Mouse (Mus musculus): ENCODE results near the gene Ubap2l. TPM values are rescaled to one million over a fixed set of nuclear protein-coding genes. Genes with fewer than 3 reads are reported as not detected.

The Ubap2l gene
- polyA plus RNA-seq, 1 experiment from 2014 or later: 220 TPM

DNA sequence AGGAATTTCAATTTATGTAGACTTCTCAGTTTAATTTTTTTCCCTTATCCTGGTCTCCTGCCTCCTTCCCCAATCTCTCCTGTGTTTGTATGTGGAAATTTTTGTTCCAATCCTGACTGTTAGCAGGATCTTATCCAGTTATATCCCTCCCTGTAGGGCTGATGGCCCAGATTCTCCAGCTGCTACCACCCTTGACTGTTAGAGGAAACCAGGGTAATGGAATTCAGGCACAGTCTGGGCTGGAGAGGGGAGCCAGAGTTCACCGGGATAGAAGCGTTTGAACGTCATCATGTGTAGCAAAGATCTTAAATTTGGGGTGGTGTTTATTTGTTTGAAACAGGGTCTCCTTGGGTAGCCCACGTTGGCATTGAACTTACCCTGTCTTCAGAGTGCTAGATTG is 32.4 kb upstream of the Ubap2l start:
- 73% methylated on average over 4 of the region's 4 CpGs for WGBS
- H3K4me2 ChIP-seq: no peak overlapping the region
- H3K4me1 ChIP-seq (replicated peaks; ENCODE audit: control insufficient read depth, insufficient read depth, low read length): peaks cover 53% of the 10 kb centered on the region
- no peaks in the 10 kb centered on the region for H3K9me3 ChIP-seq (ENCODE audit: control insufficient read depth, low read length)
- H3K27me3 ChIP-seq (replicated peaks; ENCODE audit: control insufficient read depth, insufficient read depth, low read length): no peaks in the 10 kb centered on the region
- H3K36me3 ChIP-seq (ENCODE audit: control insufficient read depth, insufficient read depth, low read length): peaks cover 30% of the 10 kb centered on the region
- ATAC-seq (replicated peaks; ENCODE audit: low FRiP score) (no peak), DNase-seq (ENCODE audit: low spot score) (no peak)
- no peak overlapping the region for H3K4me3 ChIP-seq (ENCODE audit: low read depth, low read length)
- H3K27ac ChIP-seq (ENCODE audit: low read depth, low read length): no peak overlapping the region
- H3K9ac ChIP-seq (ENCODE audit: low read depth, low read length): no peak overlapping the region

DNA sequence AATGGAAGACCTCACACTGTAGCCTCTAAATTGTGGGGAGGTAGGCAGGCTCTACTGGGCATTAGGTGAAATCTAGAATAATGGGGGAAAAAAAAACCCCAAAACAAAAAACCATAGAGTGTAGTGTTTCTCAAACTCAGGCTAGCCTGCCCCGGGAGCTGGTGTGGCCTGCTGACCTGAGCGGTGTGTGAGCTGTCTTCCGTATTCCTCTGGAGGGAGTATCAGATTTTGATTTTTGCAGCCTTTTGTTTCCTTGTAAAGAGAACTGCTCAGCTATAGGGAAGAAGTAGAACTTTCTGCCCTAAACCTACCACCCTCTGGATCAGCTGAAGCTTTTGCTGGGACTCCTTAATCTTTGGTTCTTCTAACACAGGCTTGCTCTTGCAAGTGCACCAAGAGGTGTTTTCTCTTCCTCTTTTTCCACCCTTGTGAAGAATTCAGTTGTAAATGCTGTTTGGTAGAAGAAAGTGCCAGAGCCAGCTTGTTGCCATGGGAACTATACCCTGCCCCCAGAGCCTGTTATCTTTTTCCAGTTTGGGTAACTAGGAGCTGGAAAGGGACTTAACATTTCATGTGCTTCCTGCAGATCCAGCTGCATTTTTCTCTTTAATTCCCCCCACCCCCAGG is 31.4 kb upstream of the Ubap2l start:
- peak overlapping the region; percentile 66 for H3K4me2 ChIP-seq
- H3K27ac ChIP-seq (ENCODE audit: low read depth, low read length): peak overlapping the region; percentile 77
- no peaks in the 10 kb centered on the region for H3K9me3 ChIP-seq (ENCODE audit: control insufficient read depth, low read length)
- no peaks in the 10 kb centered on the region for H3K27me3 ChIP-seq (replicated peaks; ENCODE audit: control insufficient read depth, insufficient read depth, low read length)
- peaks cover 53% of the 10 kb centered on the region for H3K4me1 ChIP-seq (replicated peaks; ENCODE audit: control insufficient read depth, insufficient read depth, low read length)
- ATAC-seq (replicated peaks; ENCODE audit: low FRiP score) (no peak), DNase-seq (ENCODE audit: low spot score) (no peak)
- H3K36me3 ChIP-seq (ENCODE audit: control insufficient read depth, insufficient read depth, low read length): peaks cover 23% of the 10 kb centered on the region
- WGBS: 45% methylated on average over 3 of the region's 3 CpGs
- peak overlapping the region; percentile 74; the same call in 1 of the 2 replicates for H3K4me3 ChIP-seq (ENCODE audit: low read depth, low read length)
- H3K9ac ChIP-seq (ENCODE audit: low read depth, low read length): 0 out of 2 replicates have a peak overlapping the region, but pooled peaks have one; percentile 28

DNA sequence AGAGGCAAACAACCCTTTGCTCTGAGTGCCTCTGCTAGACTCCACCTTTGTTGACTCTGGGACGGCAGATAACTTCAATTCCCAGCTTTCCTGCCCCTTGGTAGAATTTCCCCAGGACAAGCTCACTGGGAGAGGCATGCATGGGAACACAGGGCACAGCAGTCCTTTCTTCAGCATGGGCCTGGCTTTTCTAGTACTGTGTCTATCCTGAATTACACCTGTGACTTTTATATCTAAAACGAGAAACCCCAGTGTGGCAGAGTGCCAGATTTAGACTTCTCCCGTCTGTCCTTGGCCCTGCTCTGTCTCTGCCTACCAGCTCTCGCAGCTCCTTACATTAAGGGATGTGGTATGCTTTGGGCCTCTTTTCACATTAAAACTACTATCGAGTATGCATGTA is 30.6 kb upstream of the Ubap2l start:
- H3K36me3 ChIP-seq (ENCODE audit: control insufficient read depth, insufficient read depth, low read length): peaks cover 15% of the 10 kb centered on the region; the same call in 1 of the 2 replicates
- H3K9me3 ChIP-seq (ENCODE audit: control insufficient read depth, low read length): no peaks in the 10 kb centered on the region
- WGBS: 55% methylated on average over 5 of the region's 5 CpGs
- no peaks in the 10 kb centered on the region for H3K27me3 ChIP-seq (replicated peaks; ENCODE audit: control insufficient read depth, insufficient read depth, low read length)
- H3K4me2 ChIP-seq: peak overlapping the region; percentile 66
- peak overlapping the region; percentile 77 for H3K27ac ChIP-seq (ENCODE audit: low read depth, low read length)
- H3K4me3 ChIP-seq (ENCODE audit: low read depth, low read length): peak overlapping the region; percentile 74
- H3K4me1 ChIP-seq (replicated peaks; ENCODE audit: control insufficient read depth, insufficient read depth, low read length): peaks cover 53% of the 10 kb centered on the region
- ATAC-seq (replicated peaks; ENCODE audit: low FRiP score): no peak
- peak overlapping the region; percentile 28; the same call in 1 of the 2 replicates for H3K9ac ChIP-seq (ENCODE audit: low read depth, low read length)
- no peak for DNase-seq (ENCODE audit: low spot score)

DNA sequence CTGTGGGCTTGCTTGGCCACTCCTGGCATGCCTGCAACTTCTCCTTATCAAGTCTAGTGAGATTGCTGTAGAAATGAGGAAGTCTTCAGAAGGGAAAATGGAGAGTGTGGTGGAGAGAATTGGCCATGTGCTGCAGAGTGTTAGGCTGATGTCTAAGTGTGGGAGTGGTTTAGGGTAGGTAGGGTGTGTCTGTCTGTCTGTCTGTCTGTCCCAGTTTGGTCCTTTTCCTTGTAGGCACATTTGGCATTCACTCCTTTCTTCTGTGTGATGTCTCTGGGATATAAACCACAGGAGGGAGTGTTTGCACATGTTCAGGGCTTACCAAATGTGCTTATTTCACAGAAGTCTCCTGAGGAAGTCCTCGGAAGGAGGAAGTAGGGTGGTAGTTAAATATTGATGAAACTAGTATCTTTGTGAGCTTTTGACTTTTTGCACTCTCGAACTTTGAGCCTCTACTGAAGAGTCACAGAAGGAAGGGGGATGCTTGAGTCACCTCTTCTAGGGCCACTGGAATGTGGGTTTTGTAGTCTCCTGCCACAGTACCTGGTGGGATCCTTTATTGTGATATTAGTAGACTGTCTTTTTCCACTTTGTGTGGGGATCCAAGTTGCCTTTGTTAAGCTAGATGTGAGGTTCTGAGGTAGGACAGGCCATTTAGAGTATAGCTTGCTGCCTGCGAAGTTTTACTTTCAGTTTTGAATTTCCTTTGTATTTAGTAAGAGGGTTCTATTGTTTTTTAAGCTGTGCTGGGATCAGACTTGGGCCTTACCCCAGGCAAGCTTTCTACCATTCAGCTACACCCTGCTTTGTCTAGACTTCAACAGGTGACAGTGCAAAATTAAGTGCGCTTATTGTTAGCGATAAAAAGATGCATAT is 29.2 kb upstream of the Ubap2l start:
- no peak for DNase-seq (ENCODE audit: low spot score)
- H3K4me2 ChIP-seq: peak overlapping the region; percentile 66
- H3K27ac ChIP-seq (ENCODE audit: low read depth, low read length): peak overlapping the region; percentile 77
- peaks cover 4% of the 10 kb centered on the region; the same call in 1 of the 2 replicates for H3K36me3 ChIP-seq (ENCODE audit: control insufficient read depth, insufficient read depth, low read length)
- peak overlapping the region; percentile 61 for H3K9ac ChIP-seq (ENCODE audit: low read depth, low read length)
- H3K9me3 ChIP-seq (ENCODE audit: control insufficient read depth, low read length): no peaks in the 10 kb centered on the region
- WGBS: 49% methylated on average over 5 of the region's 5 CpGs
- H3K4me1 ChIP-seq (replicated peaks; ENCODE audit: control insufficient read depth, insufficient read depth, low read length): peaks cover 53% of the 10 kb centered on the region
- H3K4me3 ChIP-seq (ENCODE audit: low read depth, low read length): peak overlapping the region; percentile 74
- no peaks in the 10 kb centered on the region for H3K27me3 ChIP-seq (replicated peaks; ENCODE audit: control insufficient read depth, insufficient read depth, low read length)
- ATAC-seq (replicated peaks; ENCODE audit: low FRiP score): no peak

DNA sequence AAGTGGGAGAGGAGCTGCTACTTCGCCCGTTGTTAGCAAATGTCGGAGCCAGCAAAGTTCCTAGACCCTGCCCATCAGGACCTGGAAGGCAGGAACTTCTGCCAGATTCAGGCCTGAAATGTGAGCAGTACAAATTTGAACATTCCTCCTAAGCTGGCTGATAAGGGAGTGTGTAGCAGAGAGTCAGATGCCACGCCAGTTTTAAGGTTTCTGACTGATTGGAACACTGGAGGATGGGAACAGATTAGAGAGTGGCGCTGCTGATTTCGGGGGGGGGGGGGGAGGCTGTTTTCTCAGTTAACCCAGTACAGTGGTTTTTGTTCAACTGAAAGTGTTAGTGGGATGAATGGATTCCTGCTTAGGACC is 28.1 kb upstream of the Ubap2l start:
- H3K9me3 ChIP-seq (ENCODE audit: control insufficient read depth, low read length): no peaks in the 10 kb centered on the region
- DNase-seq (ENCODE audit: low spot score) (no peak), ATAC-seq (replicated peaks; ENCODE audit: low FRiP score) (no peak; the same call in 1 of the 2 replicates)
- H3K27me3 ChIP-seq (replicated peaks; ENCODE audit: control insufficient read depth, insufficient read depth, low read length): no peaks in the 10 kb centered on the region
- peak overlapping the region; percentile 66 for H3K4me2 ChIP-seq
- H3K36me3 ChIP-seq (ENCODE audit: control insufficient read depth, insufficient read depth, low read length): no peaks in the 10 kb centered on the region
- 1% methylated on average over 6 of the region's 6 CpGs for WGBS
- peak overlapping the region; percentile 69 for H3K9ac ChIP-seq (ENCODE audit: low read depth, low read length)
- peak overlapping the region; percentile 95 for H3K27ac ChIP-seq (ENCODE audit: low read depth, low read length)
- peaks cover 46% of the 10 kb centered on the region for H3K4me1 ChIP-seq (replicated peaks; ENCODE audit: control insufficient read depth, insufficient read depth, low read length)
- H3K4me3 ChIP-seq (ENCODE audit: low read depth, low read length): peak overlapping the region; percentile 74

DNA sequence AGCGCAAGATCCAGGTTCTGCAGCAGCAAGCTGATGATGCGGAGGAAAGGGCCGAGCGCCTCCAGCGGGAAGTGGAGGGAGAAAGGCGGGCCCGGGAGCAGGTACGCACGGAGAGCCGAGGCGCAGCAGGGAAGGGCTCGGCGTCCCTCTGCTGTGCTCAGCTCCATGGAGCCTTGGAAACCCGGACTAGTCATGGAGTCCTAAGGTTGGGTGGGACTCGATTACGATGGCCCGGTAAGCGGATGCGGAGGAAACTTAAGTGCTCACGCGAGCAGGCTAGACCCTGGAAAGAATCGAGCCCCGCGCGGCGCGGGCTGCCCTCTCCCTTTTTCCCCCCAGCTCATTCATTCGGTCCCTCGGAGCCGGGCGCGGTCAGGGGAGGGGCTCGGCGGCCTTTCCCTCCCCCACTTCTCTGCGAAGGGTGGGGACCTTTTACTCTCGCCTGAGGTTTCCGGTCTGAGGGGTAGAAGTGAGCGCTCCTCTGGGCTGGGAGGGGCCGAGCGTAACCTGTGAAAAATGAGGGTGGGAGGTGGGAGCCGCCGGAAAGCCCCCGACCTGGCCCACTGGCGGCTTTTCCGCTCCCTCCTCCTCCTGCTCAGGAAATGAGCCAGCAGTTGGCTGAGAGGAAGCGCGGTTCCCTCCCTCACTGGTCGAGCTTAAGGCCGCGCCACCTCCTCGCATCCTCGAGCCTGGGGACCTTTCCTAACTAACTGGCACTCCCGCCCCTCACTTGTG is 27.5 kb upstream of the Ubap2l start:
- ATAC-seq (replicated peaks; ENCODE audit: low FRiP score): peak; percentile 77

DNA sequence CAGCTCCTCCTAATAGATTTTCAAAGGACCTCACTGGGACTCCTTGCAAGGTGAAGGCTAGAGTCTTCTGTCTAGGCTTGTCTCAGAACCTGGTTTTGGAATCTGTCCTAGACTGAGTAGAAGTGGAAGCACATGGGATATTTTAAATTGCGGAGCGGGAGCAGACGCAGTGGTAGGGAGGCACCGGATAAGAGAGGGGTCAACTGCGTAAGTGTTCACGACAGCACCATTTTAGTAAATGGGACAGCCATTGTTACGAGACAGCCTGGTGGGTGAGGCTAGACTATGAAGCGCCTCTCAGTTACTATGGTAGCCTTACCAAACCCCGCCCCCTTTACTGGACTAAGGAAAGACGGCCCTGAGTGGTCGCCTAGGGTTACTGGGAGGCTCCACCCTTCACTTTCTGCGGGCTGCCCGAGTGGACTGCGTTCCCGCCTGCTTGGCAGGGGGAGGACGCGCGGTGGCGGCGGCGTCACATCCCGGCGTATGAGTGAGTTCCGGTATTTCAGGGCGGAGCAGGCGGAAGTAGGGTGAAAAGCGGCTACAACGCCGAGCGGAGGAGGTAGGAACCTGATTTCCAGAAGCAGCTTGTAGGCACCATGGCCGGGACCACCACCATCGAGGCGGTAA is 26.8 kb upstream of the Ubap2l start:
- Histone ChIP-seq H3K9me3 (ENCODE audit: control insufficient read depth, low read length) (no peaks in the 10 kb centered on the region), H3K4me3 (ENCODE audit: low read depth, low read length) (peak overlapping the region; percentile 74), H3K27ac (ENCODE audit: low read depth, low read length) (peak overlapping the region; percentile 95), H3K36me3 (ENCODE audit: control insufficient read depth, insufficient read depth, low read length) (no peaks in the 10 kb centered on the region), H3K4me1 (replicated peaks; ENCODE audit: control insufficient read depth, insufficient read depth, low read length) (peaks cover 34% of the 10 kb centered on the region), H3K27me3 (replicated peaks; ENCODE audit: control insufficient read depth, insufficient read depth, low read length) (no peaks in the 10 kb centered on the region), H3K9ac (ENCODE audit: low read depth, low read length) (peak overlapping the region; percentile 69), H3K4me2 (peak overlapping the region; percentile 66)
- under 1% methylated on average over 33 of the region's 33 CpGs for WGBS
- DNase-seq (ENCODE audit: low spot score) (peak; percentile 94), ATAC-seq (replicated peaks; ENCODE audit: low FRiP score) (peak; percentile 94)

More for the DNA sequence above, 27.5 kb upstream of the Ubap2l start:
- peak overlapping the region; percentile 66 for H3K4me2 ChIP-seq
- peak overlapping the region; percentile 95 for H3K27ac ChIP-seq (ENCODE audit: low read depth, low read length)
- no peaks in the 10 kb centered on the region for H3K9me3 ChIP-seq (ENCODE audit: control insufficient read depth, low read length)
- no peaks in the 10 kb centered on the region for H3K36me3 ChIP-seq (ENCODE audit: control insufficient read depth, insufficient read depth, low read length)
- peak overlapping the region; percentile 69 for H3K9ac ChIP-seq (ENCODE audit: low read depth, low read length)
- H3K4me1 ChIP-seq (replicated peaks; ENCODE audit: control insufficient read depth, insufficient read depth, low read length): peaks cover 40% of the 10 kb centered on the region
- WGBS: under 1% methylated on average over 53 of the region's 53 CpGs
- DNase-seq (ENCODE audit: low spot score): peak; percentile 84
- H3K27me3 ChIP-seq (replicated peaks; ENCODE audit: control insufficient read depth, insufficient read depth, low read length): no peaks in the 10 kb centered on the region
- H3K4me3 ChIP-seq (ENCODE audit: low read depth, low read length): peak overlapping the region; percentile 74

DNA sequence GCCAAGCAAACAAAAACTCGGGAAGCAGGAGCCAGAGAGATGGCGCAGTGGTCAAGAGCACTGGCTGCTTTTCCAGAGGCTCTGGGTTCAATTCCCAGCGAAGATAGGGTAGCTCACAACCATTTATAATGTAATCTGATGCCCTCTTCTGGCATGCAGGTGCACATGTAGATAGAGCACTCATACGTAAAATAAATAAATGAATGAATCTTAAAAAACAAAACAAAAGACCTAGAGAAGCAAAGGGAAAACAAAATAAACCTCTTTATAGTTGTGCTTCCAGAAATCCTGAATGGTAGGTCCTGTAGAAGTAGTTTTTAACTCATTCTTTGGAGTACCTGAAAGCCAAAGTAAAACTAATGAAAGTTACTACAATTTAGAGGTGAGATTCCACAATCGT is 25.8 kb upstream of the Ubap2l start:
- Histone ChIP-seq H3K9ac (ENCODE audit: low read depth, low read length) (no peak overlapping the region), H3K27ac (ENCODE audit: low read depth, low read length) (no peak overlapping the region), H3K9me3 (ENCODE audit: control insufficient read depth, low read length) (no peaks in the 10 kb centered on the region), H3K4me3 (ENCODE audit: low read depth, low read length) (no peak overlapping the region), H3K4me1 (replicated peaks; ENCODE audit: control insufficient read depth, insufficient read depth, low read length) (peaks cover 23% of the 10 kb centered on the region), H3K27me3 (replicated peaks; ENCODE audit: control insufficient read depth, insufficient read depth, low read length) (no peaks in the 10 kb centered on the region), H3K36me3 (ENCODE audit: control insufficient read depth, insufficient read depth, low read length) (no peaks in the 10 kb centered on the region), H3K4me2 (no peak overlapping the region)
- WGBS: 55% methylated on average over 5 of the region's 5 CpGs
- DNase-seq (ENCODE audit: low spot score) (no peak), ATAC-seq (replicated peaks; ENCODE audit: low FRiP score) (no peak)
